Mouse (Mus musculus) CH12.LX (cell line): ENCODE measurements at regions not wholly inside any gene's neighbourhood (a gene's known extent, or its start where the extent isn't known, plus 50 kb on each side); places are given as distances from the start of the nearest gene placed in this dataset.

Experiments used
- DNase-seq: peaks from one replicate; pipeline ENCODE4 v3.0.0-alpha.2; 2013; ENCODE audit errors: extremely low read depth
- H3K27ac ChIP-seq: 2 replicates; pipeline ENCODE4 v1.5.1; 2012; ENCODE audit warnings: low read depth, mild to moderate bottlenecking, control low read depth, moderate library complexity; ENCODE audit not compliant: insufficient read depth
- H3K27me3 ChIP-seq: replicated peaks from 2 replicates; pipeline ENCODE3; 2012; ENCODE audit warnings: inconsistent platforms
- H3K36me3 ChIP-seq, 2 experiments: replicated peaks in 1 of 2; 2 replicates each; pipeline versions ENCODE3 to v1.6.1; 2012; ENCODE audit warnings: inconsistent platforms in 1 of 2, low read length in 1 of 2, mild to moderate bottlenecking in 1 of 2, mixed read lengths in 1 of 2, moderate library complexity in 1 of 2; ENCODE audit not compliant: control insufficient read depth in 1 of 2, insufficient read depth in 1 of 2
- H3K4me1 ChIP-seq, 2 experiments: 2 replicates each; pipeline ENCODE4 v1.6.1; 2012; ENCODE audit warnings: inconsistent platforms in 1 of 2, moderate library complexity in 1 of 2; ENCODE audit not compliant: insufficient read depth in 2 of 2, control insufficient read depth in 1 of 2
- H3K4me2 ChIP-seq: 2 replicates; pipeline ENCODE4 v1.6.1; 2012; ENCODE audit warnings: low read depth, mild to moderate bottlenecking, control low read depth; ENCODE audit not compliant: poor library complexity, insufficient read depth, severe bottlenecking
- H3K4me3 ChIP-seq, 3 experiments: fragments of 150-350 bp in 1 of 3; sonication (generic) in 1 of 3; replicated peaks in 1 of 3; 2 replicates each; pipeline versions ENCODE3 to v1.5.1; 2011 to 2012; ENCODE audit warnings: low read depth in 2 of 3, low read length in 2 of 3, mild to moderate bottlenecking in 2 of 3, moderate library complexity in 2 of 3, control low read depth in 1 of 3, improper control_type of control experiment in 1 of 3, inconsistent platforms in 1 of 3, mixed read lengths in 1 of 3; ENCODE audit not compliant: poor library complexity in 1 of 3
- H3K79me2 ChIP-seq: replicated peaks from 2 replicates; pipeline ENCODE4 v1.6.1; 2012; ENCODE audit warnings: mild to moderate bottlenecking, moderate library complexity; ENCODE audit not compliant: control insufficient read depth, poor library complexity, insufficient read depth, severe bottlenecking; ENCODE audit errors: extremely low read depth
- H3K9ac ChIP-seq: 2 replicates; pipeline ENCODE4 v1.6.1; 2012; ENCODE audit warnings: low read depth, mild to moderate bottlenecking, control low read depth, moderate library complexity; ENCODE audit not compliant: insufficient read depth
- H3K9me3 ChIP-seq: replicated peaks from 2 replicates; pipeline ENCODE3; 2012; ENCODE audit warnings: low read length, inconsistent platforms, mixed read lengths
- BHLHE40 ChIP-seq: IDR thresholded peaks from 2 replicates; pipeline ENCODE4 v1.6.1; 2011; ENCODE audit warnings: mild to moderate bottlenecking, low read depth, low read length, improper control_type of control experiment
- CHD1 ChIP-seq: IDR thresholded peaks from 2 replicates; pipeline ENCODE4 v1.6.1; 2012; ENCODE audit warnings: low read depth, low read length, improper control_type of control experiment, inconsistent platforms
- CTCF ChIP-seq, 2 experiments: IDR thresholded peaks in 1 of 2; conservative IDR thresholded peaks in 1 of 2; 2 replicates each; pipeline ENCODE4 v1.5.1; 2011 to 2012; ENCODE audit warnings: low read depth in 2 of 2, low read length in 2 of 2, improper control_type of control experiment in 1 of 2, inconsistent platforms in 1 of 2, mild to moderate bottlenecking in 1 of 2, moderate library complexity in 1 of 2
- E2F4 ChIP-seq: IDR thresholded peaks from 2 replicates; pipeline ENCODE4 v1.6.1; 2011; ENCODE audit warnings: low read depth, low read length, improper control_type of control experiment; ENCODE audit not compliant: insufficient replicate concordance
- EP300 ChIP-seq: IDR thresholded peaks from 2 replicates; pipeline ENCODE4 v1.6.1; 2011; ENCODE audit warnings: low read length, improper control_type of control experiment
- ETS1 ChIP-seq: conservative IDR thresholded peaks from 2 replicates; pipeline ENCODE4 v1.6.1; 2012; ENCODE audit warnings: low read depth, mild to moderate bottlenecking, inconsistent platforms, low read length, improper control_type of control experiment, moderate library complexity
- GABPA ChIP-seq: IDR thresholded peaks from 2 replicates; pipeline ENCODE4 v1.6.1; 2012; ENCODE audit warnings: low read depth, low read length, improper control_type of control experiment, inconsistent platforms; ENCODE audit not compliant: insufficient replicate concordance
- HCFC1 ChIP-seq: IDR thresholded peaks from 2 replicates; pipeline ENCODE4 v1.6.1; 2012; ENCODE audit warnings: low read depth, mild to moderate bottlenecking, inconsistent platforms, low read length, improper control_type of control experiment
- IRF4 ChIP-seq: IDR thresholded peaks from 2 replicates; pipeline ENCODE4 v1.6.1; 2014; ENCODE audit warnings: low read depth, mild to moderate bottlenecking, inconsistent platforms, low read length, improper control_type of control experiment
- JUN ChIP-seq: IDR thresholded peaks from 2 replicates; pipeline ENCODE4 v1.6.1; 2011; ENCODE audit warnings: low read depth, mild to moderate bottlenecking, low read length, improper control_type of control experiment, moderate library complexity; ENCODE audit not compliant: insufficient read depth
- JUND ChIP-seq: conservative IDR thresholded peaks from 2 replicates; pipeline ENCODE4 v1.6.1; 2011; ENCODE audit warnings: low read depth, low read length, improper control_type of control experiment
- MEF2A ChIP-seq: IDR thresholded peaks from 2 replicates; pipeline ENCODE4 v1.6.1; 2014; ENCODE audit warnings: low read depth, mild to moderate bottlenecking, inconsistent platforms, low read length, improper control_type of control experiment, borderline replicate concordance
- MXI1 ChIP-seq: IDR thresholded peaks from 2 replicates; pipeline ENCODE4 v1.6.1; 2011; ENCODE audit warnings: mild to moderate bottlenecking, low read depth, low read length, improper control_type of control experiment
- NELFE ChIP-seq: IDR thresholded peaks from 2 replicates; pipeline ENCODE4 v1.6.1; 2011; ENCODE audit warnings: low read depth, low read length, improper control_type of control experiment
- NRF1 ChIP-seq: IDR thresholded peaks from 2 replicates; pipeline ENCODE4 v1.6.1; 2014; ENCODE audit warnings: low read depth, mild to moderate bottlenecking, inconsistent platforms, low read length, improper control_type of control experiment, moderate library complexity
- TCF12 ChIP-seq: IDR thresholded peaks from 2 replicates; pipeline ENCODE4 v1.6.1; 2014; ENCODE audit warnings: low read depth, mild to moderate bottlenecking, inconsistent platforms, low read length, improper control_type of control experiment
- UBTF ChIP-seq: IDR thresholded peaks from 2 replicates; pipeline ENCODE4 v1.6.1; 2012; ENCODE audit warnings: low read depth, mild to moderate bottlenecking, inconsistent platforms, low read length, improper control_type of control experiment, moderate library complexity
- ZC3H11A ChIP-seq: IDR thresholded peaks from 2 replicates; pipeline ENCODE4 v1.6.1; 2012; ENCODE audit warnings: low read depth, mild to moderate bottlenecking, inconsistent platforms, low read length, improper control_type of control experiment
- ZKSCAN1 ChIP-seq: IDR thresholded peaks from 2 replicates; pipeline ENCODE4 v1.6.1; 2012; ENCODE audit warnings: low read depth, inconsistent platforms, low read length, improper control_type of control experiment, borderline replicate concordance
- ZMIZ1 ChIP-seq: IDR thresholded peaks from 2 replicates; pipeline ENCODE4 v1.6.1; 2012; ENCODE audit warnings: low read depth, mild to moderate bottlenecking, inconsistent platforms, low read length, improper control_type of control experiment
- dilution Hi-C: fragments of 300-500 bp; cut with MboI; formaldehyde crosslinking; loops from 2 replicates; pipeline ENCODE4 v1.14.3; 2020; ENCODE audit warnings: low sequenced_read_pairs; ENCODE audit not compliant: extremely low pct_unique_long_range_greater_than_20kb, extremely low pct_ligation_motif_present
- in situ Hi-C: fragments of 300-500 bp; cut with MboI; formaldehyde crosslinking; loops from 3 replicates; pipeline ENCODE4 v1.14.3; 2019; ENCODE audit warnings: low sequenced_read_pairs, low pct_ligation_motif_present, low pct_unique_long_range_greater_than_20kb, mixed read lengths

GRCm38 (mm10) chr16:95781681-95782080 lies 79.8 kb downstream of the Ets2 start:
- in situ Hi-C loops = no loop called here
- Histone ChIP-seq H3K4me3 (no peak overlapping the region), H3K79me2 (no peaks in the 10 kb centered on the region), H3K4me2 (peak overlapping the region; percentile 32; the same call in 1 of the 2 replicates), H3K9ac (no peak overlapping the region), H3K36me3 (no peaks in the 10 kb centered on the region)
- TF ChIP-seq UBTF (0 out of 2 replicates have a peak, but pooled peaks have one; percentile 23), CHD1 (no peak), BHLHE40 (peak; percentile 27; the same call in 1 of the 2 replicates), HCFC1 (no peak), GABPA (no peak), TCF12 (no peak; the same call in 1 of the 2 replicates), ETS1 (peak; percentile 59; the same call in 1 of the 2 replicates), ZC3H11A (no peak), MEF2A (peak; percentile 68; the same call in 1 of the 2 replicates), NRF1 (no peak), E2F4 (no peak), JUN (no peak), CTCF (conservative IDR thresholded peaks at IDR 0.05 in 1 of 2, IDR thresholded peaks at IDR 0.05 in 1 of 2; ENCODE audit: low read depth in 2 of 2, low read length in 2 of 2) (no peak), IRF4 (peak; percentile 49), ZKSCAN1 (no peak), EP300 (peak; percentile 55; the same call in 1 of the 2 replicates), JUND (peak; percentile 34; the same call in 1 of the 2 replicates)
- TF ChIP-seq, all 38 proteins: peak for 7
- H3K4me1 ChIP-seq = peaks cover 29 to 49% of the 10 kb centered on the region in 2 experiments
- peak; percentile 83 for DNase-seq
- dilution Hi-C loops = no loop called here
- H3K27ac ChIP-seq = no peak overlapping the region
- no peaks in the 10 kb centered on the region for H3K9me3 ChIP-seq
- no peaks in the 10 kb centered on the region for H3K27me3 ChIP-seq

GRCm38 (mm10) chr16:95780431-95780830 lies 78.6 kb downstream of the Ets2 start:
- no peak overlapping the region for H3K27ac ChIP-seq
- no peak overlapping the region for H3K4me3 ChIP-seq
- peaks cover 32 to 61% of the 10 kb centered on the region in 2 experiments for H3K4me1 ChIP-seq
- H3K9ac ChIP-seq = no peak overlapping the region
- no peaks in the 10 kb centered on the region for H3K79me2 ChIP-seq
- no peak for DNase-seq
- in situ Hi-C loops = no loop called here
- no peak overlapping the region for H3K4me2 ChIP-seq
- dilution Hi-C loops = no loop called here
- H3K9me3 ChIP-seq = no peaks in the 10 kb centered on the region
- H3K27me3 ChIP-seq = no peaks in the 10 kb centered on the region
- no peaks in the 10 kb centered on the region for H3K36me3 ChIP-seq
- no peak for TF ChIP-seq MXI1
- no peak for TF ChIP-seq ZMIZ1
- no peak for TF ChIP-seq NELFE
